Mouse (Mus musculus) heart, embryonic 13.5 days (tissue): ENCODE measurements around the gene D630003M21Rik. TPM values are rescaled to one million over a fixed set of nuclear protein-coding genes. Genes with fewer than 3 reads are reported as not detected.
A peak's percentile ranks its signal among the peaks of the same experiment; 100 is the strongest.

Experiments used
- ATAC-seq: fragments of 200-750 bp; cut with Nextera tagmentation; 2 replicates; pipeline ENCODE4 v1.8.0; 2017; ENCODE audit warnings: moderate TSS enrichment; ENCODE audit not compliant: insufficient number of reproducible peaks, low FRiP score, low TSS enrichment; ENCODE audit errors: extremely low read depth
- H3K27ac ChIP-seq: fragments of 300-500 bp; sonication (generic); replicated peaks from 2 replicates; pipeline ENCODE4 v1.5.1; 2015; ENCODE audit warnings: moderate library complexity, mild to moderate bottlenecking, inconsistent platforms
- H3K27me3 ChIP-seq: fragments of 300-500 bp; sonication (generic); replicated peaks from 2 replicates; pipeline ENCODE4 v1.6.1; 2015; ENCODE audit warnings: mild to moderate bottlenecking, inconsistent platforms
- H3K36me3 ChIP-seq: fragments of 300-500 bp; sonication (generic); 2 replicates; pipeline ENCODE4 v1.6.1; 2015; ENCODE audit warnings: mild to moderate bottlenecking, inconsistent platforms
- H3K4me1 ChIP-seq: fragments of 300-500 bp; sonication (generic); 2 replicates; pipeline ENCODE4 v1.6.1; 2015; ENCODE audit warnings: inconsistent platforms
- H3K4me2 ChIP-seq: fragments of 300-500 bp; sonication (generic); 2 replicates; pipeline ENCODE4 v1.6.1; 2015; ENCODE audit warnings: inconsistent platforms, mild to moderate bottlenecking, moderate library complexity
- H3K4me3 ChIP-seq: fragments of 300-500 bp; sonication (generic); 2 replicates; pipeline ENCODE4 v1.5.1; 2015; ENCODE audit warnings: moderate library complexity, mild to moderate bottlenecking, inconsistent platforms
- H3K9ac ChIP-seq: fragments of 300-500 bp; sonication (generic); 2 replicates; pipeline ENCODE4 v1.6.1; 2015; ENCODE audit warnings: inconsistent platforms, mild to moderate bottlenecking, moderate library complexity
- H3K9me3 ChIP-seq: fragments of 300-500 bp; sonication (generic); 2 replicates; pipeline ENCODE4 v1.6.1; 2016; ENCODE audit warnings: inconsistent platforms
- WGBS: fragments of 180-500 bp; shearing (Covaris S2); methylation state at CpG from one replicate; pipeline ENCODE4 v1.1.7; 2015; ENCODE audit warnings: mixed read lengths; 5-methylcytosine and 5-hydroxymethylcytosine counted together
- polyA plus RNA-seq: library from polyadenylated mRNA; unstranded; fragments of >200 nt; fragmentation: Nextera tagmentation; extraction: Ambion mirVana; gene quantifications from 2 replicates; pipeline ENCODE4 v1.2.1, GENCODE M21; 2015

Gene D630003M21Rik
- polyA plus RNA-seq, 1 experiment from 2014 or later: 2.7 TPM

GRCm38 (mm10) chr2:158178139-158178538 lies 50.9 kb downstream of the D630003M21Rik start:
- Histone ChIP-seq H3K9ac (no peak overlapping the region), H3K4me1 (peaks cover 43% of the 10 kb centered on the region), H3K36me3 (no peaks in the 10 kb centered on the region), H3K9me3 (no peaks in the 10 kb centered on the region), H3K27ac (no peak overlapping the region), H3K27me3 (no peaks in the 10 kb centered on the region), H3K4me3 (no peak overlapping the region), H3K4me2 (no peak overlapping the region)
- no peak for ATAC-seq
- 82% methylated on average over 4 of the region's 4 CpGs for WGBS

- Histone ChIP-seq H3K4me1 (peaks cover 43% of the 10 kb centered on the region), H3K4me3 (no peak overlapping the region), H3K36me3 (no peaks in the 10 kb centered on the region), H3K4me2 (no peak overlapping the region), H3K9ac (no peak overlapping the region), H3K27me3 (no peaks in the 10 kb centered on the region), H3K9me3 (no peaks in the 10 kb centered on the region), H3K27ac (no peak overlapping the region)
- 71% methylated on average over 3 of the region's 3 CpGs for WGBS
- ATAC-seq: no peak
These were observed 51.4 kb downstream of the D630003M21Rik start for GRCm38 (mm10) chr2:158177574-158177973.

DNA sequence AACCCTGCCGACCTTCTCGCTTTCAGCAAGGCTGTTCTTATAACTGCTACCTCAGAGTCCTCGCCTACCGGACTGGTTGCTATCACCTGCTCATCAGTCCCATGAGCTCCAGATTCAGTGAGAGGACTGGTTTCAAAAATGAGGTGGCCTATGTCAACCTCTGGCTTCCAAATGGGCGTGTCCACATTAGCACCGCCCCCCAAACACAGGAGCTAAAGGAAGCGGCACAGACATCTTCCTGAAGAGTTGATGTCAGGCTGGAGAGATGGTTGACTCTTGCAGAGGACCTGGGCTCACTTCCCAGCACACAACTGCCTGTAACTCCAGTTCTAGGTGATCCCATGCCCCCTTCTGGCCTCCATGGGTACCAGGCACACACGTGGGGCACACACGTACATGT lies 52.3 kb downstream of the D630003M21Rik start:
- no peak overlapping the region for H3K27ac ChIP-seq
- peaks cover 43% of the 10 kb centered on the region for H3K4me1 ChIP-seq
- no peak overlapping the region for H3K4me2 ChIP-seq
- H3K9me3 ChIP-seq: 0 out of 2 replicates have a peak, but pooled peaks cover 4% of the 10 kb centered on the region
- no peaks in the 10 kb centered on the region for H3K36me3 ChIP-seq
- no peak for ATAC-seq
- no peaks in the 10 kb centered on the region for H3K27me3 ChIP-seq
- H3K9ac ChIP-seq: no peak overlapping the region
- H3K4me3 ChIP-seq: no peak overlapping the region
- WGBS: 88% methylated on average over 9 of the region's 9 CpGs

DNA sequence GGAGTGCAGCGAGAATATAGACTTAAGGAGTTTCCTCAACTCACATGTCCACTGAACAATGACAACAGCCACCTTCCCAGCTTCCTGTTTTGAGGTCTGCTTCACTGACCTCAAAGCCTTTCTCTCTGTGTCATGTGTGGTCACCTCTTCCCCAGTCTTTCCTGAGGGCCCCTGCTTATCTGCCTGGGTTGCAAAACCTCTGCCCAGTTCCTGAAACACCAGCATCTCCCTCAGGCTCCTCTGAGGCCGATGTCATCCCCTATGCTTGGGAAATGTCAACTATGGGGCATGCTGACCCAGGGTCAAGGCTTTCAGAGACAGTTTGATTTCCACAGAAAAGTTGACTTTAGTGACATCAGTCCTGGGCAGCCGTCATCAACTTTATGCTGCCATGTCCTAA lies 53.6 kb downstream of the D630003M21Rik start:
- Histone ChIP-seq H3K27ac (peak overlapping the region; percentile 42), H3K27me3 (no peaks in the 10 kb centered on the region), H3K4me1 (peaks cover 43% of the 10 kb centered on the region), H3K4me2 (no peak overlapping the region), H3K9me3 (0 out of 2 replicates have a peak, but pooled peaks cover 5% of the 10 kb centered on the region), H3K9ac (no peak overlapping the region), H3K36me3 (no peaks in the 10 kb centered on the region), H3K4me3 (no peak overlapping the region)
- no peak for ATAC-seq
- WGBS: 28% methylated on average over 3 of the region's 3 CpGs

DNA sequence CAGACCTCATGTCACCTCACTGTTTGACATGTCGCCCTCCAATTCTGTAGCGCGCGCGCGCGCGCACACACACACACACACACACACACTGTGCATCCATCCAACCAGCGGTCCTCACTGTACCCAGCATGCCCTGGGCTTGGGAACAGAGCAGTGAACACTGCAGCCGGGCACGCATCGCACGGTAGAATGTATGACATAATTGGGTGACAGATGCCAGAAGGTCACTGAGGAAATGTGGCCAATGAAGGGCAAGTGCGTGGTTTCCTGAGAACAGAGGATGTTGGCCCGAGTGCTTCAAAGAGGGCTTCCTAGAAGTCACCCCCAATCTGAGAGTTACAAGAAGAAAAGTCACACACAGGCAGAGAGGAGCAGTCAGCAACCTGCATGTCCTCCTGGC lies 54.1 kb downstream of the D630003M21Rik start:
- no peaks in the 10 kb centered on the region for H3K36me3 ChIP-seq
- no peak overlapping the region for H3K4me2 ChIP-seq
- no peak overlapping the region for H3K9ac ChIP-seq
- WGBS: 77% methylated on average over 15 of the region's 15 CpGs
- no peak overlapping the region for H3K4me3 ChIP-seq
- H3K4me1 ChIP-seq: peaks cover 41% of the 10 kb centered on the region
- 0 out of 2 replicates have a peak, but pooled peaks cover 5% of the 10 kb centered on the region for H3K9me3 ChIP-seq
- ATAC-seq: no peak
- no peaks in the 10 kb centered on the region for H3K27me3 ChIP-seq
- H3K27ac ChIP-seq: peak overlapping the region; percentile 42

DNA sequence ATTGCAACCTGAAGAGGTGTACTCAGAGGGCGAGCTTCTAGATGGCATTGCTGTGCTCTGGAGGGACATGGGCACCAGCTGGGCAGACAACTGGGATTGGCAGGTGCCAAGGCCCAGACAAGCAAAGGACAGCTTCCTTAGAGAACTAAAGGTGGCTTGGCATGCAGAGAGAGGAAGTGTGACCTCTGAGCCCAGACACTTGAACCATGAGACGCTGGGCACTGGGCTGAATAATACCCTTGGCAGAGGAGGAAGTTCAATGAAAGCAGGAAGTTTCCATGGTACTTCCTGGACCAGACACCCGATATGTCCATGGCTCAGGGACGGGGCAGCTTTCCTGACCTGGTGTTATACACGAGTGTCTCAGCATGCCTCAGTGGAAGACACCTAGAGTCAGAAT lies 54.6 kb downstream of the D630003M21Rik start:
- Histone ChIP-seq H3K36me3 (no peaks in the 10 kb centered on the region), H3K27ac (no peak overlapping the region), H3K27me3 (no peaks in the 10 kb centered on the region), H3K4me1 (peaks cover 41% of the 10 kb centered on the region), H3K4me2 (no peak overlapping the region), H3K4me3 (no peak overlapping the region), H3K9me3 (0 out of 2 replicates have a peak, but pooled peaks cover 5% of the 10 kb centered on the region), H3K9ac (no peak overlapping the region)
- WGBS: 67% methylated on average over 5 of the region's 5 CpGs
- no peak for ATAC-seq

DNA sequence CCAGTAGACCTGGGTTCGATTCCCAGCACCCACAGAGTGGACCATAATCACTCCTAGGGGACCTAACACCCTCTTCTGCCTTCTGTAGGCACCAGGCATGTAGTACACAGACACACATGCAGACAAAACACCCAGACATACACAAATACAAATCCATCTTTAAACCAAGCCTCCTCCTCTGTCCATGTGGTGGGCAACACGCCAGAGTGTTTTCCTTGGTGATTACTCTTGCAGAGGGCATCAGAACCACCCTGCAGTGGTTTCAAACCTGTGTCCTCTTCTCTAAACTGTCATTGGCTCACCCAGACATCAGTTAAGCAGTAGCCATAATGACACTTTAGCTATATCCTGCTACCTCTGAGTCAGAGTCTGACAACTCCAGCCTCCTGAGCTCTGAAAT lies 58.6 kb downstream of the D630003M21Rik start:
- Histone ChIP-seq H3K27ac (no peak overlapping the region), H3K36me3 (no peaks in the 10 kb centered on the region), H3K4me3 (no peak overlapping the region), H3K9me3 (0 out of 2 replicates have a peak, but pooled peaks cover 5% of the 10 kb centered on the region), H3K4me2 (no peak overlapping the region), H3K27me3 (no peaks in the 10 kb centered on the region), H3K9ac (no peak overlapping the region), H3K4me1 (peaks cover 47% of the 10 kb centered on the region)
- no peak for ATAC-seq
- 81% methylated on average over 2 of the region's 2 CpGs for WGBS

DNA sequence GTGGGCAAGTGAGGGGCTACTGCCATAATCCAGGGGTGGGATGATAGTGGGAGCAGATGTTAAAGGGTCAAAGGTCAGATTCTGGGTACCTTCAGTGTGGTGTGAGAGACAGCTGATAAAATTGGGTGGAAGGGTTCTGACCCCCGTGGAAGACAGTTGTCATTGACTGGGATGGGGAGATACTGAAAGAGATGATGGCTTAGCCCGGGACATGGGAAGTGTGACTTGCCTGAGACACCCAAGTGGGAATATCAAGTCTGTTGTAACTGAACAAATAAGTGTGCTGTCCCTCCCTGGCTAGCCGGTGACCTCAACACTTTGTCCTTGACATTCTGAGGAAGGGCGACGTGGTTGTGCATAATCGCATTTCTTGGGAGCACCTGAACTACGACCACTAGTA lies 59.3 kb downstream of the D630003M21Rik start:
- H3K27ac ChIP-seq: peak overlapping the region; percentile 85
- H3K4me1 ChIP-seq: peaks cover 41% of the 10 kb centered on the region
- WGBS: 68% methylated on average over 7 of the region's 7 CpGs
- no peaks in the 10 kb centered on the region for H3K36me3 ChIP-seq
- no peak overlapping the region for H3K4me3 ChIP-seq
- 0 out of 2 replicates have a peak, but pooled peaks cover 5% of the 10 kb centered on the region for H3K9me3 ChIP-seq
- H3K4me2 ChIP-seq: no peak overlapping the region
- no peak for ATAC-seq
- no peaks in the 10 kb centered on the region for H3K27me3 ChIP-seq
- H3K9ac ChIP-seq: no peak overlapping the region

GRCm38 (mm10) chr2:158169351-158169750 lies 59.7 kb downstream of the D630003M21Rik start:
- no peak for ATAC-seq
- Histone ChIP-seq H3K4me2 (no peak overlapping the region), H3K27ac (peak overlapping the region; percentile 85), H3K4me1 (peaks cover 36% of the 10 kb centered on the region), H3K36me3 (no peaks in the 10 kb centered on the region), H3K9ac (0 out of 2 replicates have a peak overlapping the region, but pooled peaks have one; percentile 16), H3K27me3 (no peaks in the 10 kb centered on the region), H3K9me3 (0 out of 2 replicates have a peak, but pooled peaks cover 5% of the 10 kb centered on the region), H3K4me3 (no peak overlapping the region)
- WGBS: 49% methylated on average over 6 of the region's 6 CpGs

- H3K9me3 ChIP-seq: 0 out of 2 replicates have a peak, but pooled peaks cover 5% of the 10 kb centered on the region
- H3K27ac ChIP-seq: peak overlapping the region; percentile 85
- peak overlapping the region; percentile 37; the same call in 1 of the 2 replicates for H3K9ac ChIP-seq
- no peaks in the 10 kb centered on the region for H3K27me3 ChIP-seq
- H3K4me1 ChIP-seq: peaks cover 36% of the 10 kb centered on the region
- ATAC-seq: peak; percentile 55; the same call in 1 of the 2 replicates
- H3K4me2 ChIP-seq: peak overlapping the region; percentile 7
- no peak overlapping the region for H3K4me3 ChIP-seq
- H3K36me3 ChIP-seq: no peaks in the 10 kb centered on the region
- WGBS: 24% methylated on average over 8 of the region's 8 CpGs
These were observed 60.2 kb downstream of the D630003M21Rik start for GRCm38 (mm10) chr2:158168741-158169211.

DNA sequence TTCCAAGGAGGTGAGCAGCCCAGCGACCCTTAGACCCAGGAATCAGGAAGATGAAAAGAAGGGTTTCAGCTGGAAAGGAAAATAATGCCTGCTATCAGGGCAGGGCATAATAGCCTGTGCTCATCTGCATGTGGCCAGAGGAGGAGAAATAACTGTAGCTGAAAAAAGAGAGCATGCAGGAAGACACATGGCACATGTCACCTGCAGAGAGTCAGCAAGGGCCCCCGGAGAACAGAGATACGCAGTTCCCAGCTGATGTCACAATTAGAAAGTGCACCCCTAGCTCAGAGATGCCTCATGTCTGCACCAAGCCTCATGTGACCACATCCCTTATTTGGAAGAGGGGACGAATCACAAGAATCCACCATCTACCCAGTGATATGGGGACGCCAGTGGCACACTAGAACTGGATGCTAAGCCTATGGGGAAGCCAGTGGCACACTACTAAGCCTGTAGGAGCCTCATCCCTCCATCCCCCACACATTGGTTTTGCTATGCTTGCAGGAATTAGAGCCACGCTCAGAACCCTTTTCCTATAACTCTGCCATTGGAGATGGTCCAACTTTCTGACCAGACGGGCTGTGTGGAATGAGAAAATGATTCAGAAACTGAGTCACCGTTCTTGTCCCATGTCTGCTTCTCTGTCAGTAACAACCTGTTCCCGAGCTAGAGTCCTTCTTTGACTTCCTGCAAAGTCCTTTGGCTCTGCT lies 61.4 kb downstream of the D630003M21Rik start:
- Histone ChIP-seq H3K9ac (0 out of 2 replicates have a peak overlapping the region, but pooled peaks have one; percentile 12), H3K27ac (peak overlapping the region; percentile 85)
- 30% methylated on average over 9 of the region's 9 CpGs for WGBS

More for the DNA sequence above, 61.4 kb downstream of the D630003M21Rik start:
- 0 out of 2 replicates have a peak, but pooled peaks cover 5% of the 10 kb centered on the region for H3K9me3 ChIP-seq
- no peaks in the 10 kb centered on the region for H3K36me3 ChIP-seq
- no peak for ATAC-seq
- no peak overlapping the region for H3K4me3 ChIP-seq
- peak overlapping the region; percentile 24; the same call in 1 of the 2 replicates for H3K4me2 ChIP-seq
- peaks cover 36% of the 10 kb centered on the region for H3K4me1 ChIP-seq
- H3K27me3 ChIP-seq: no peaks in the 10 kb centered on the region
